Mouse (Mus musculus): ENCODE results near the gene Zfp975. TPM values are rescaled to one million over a fixed set of nuclear protein-coding genes. Genes with fewer than 3 reads are reported as not detected.

Zfp975 gene
- polyA plus RNA-seq, 1 experiment from 2014 or later, result 9.5 TPM

Other genes starting within 250 kb of the Zfp975 start
- not detected in 2 replicates for gene 4933421I07Rik, start 244.6 kb downstream of the Zfp975 start, polyA plus RNA-seq (2015; fragmentation: Nextera tagmentation; extraction: Ambion mirVana)
- gene Zfp141, start 187.0 kb downstream of the Zfp975 start, polyA plus RNA-seq (2015; fragmentation: Nextera tagmentation; extraction: Ambion mirVana), result 12.4 and 14.7 TPM in 2 replicates
- not detected in 2 replicates for gene Gm21028, start 114.2 kb downstream of the Zfp975 start, polyA plus RNA-seq (2015; fragmentation: Nextera tagmentation; extraction: Ambion mirVana)
- 1.9 and 2.3 TPM in 2 replicates for gene Zfp977, start 100.2 kb downstream of the Zfp975 start, polyA plus RNA-seq (2015; fragmentation: Nextera tagmentation; extraction: Ambion mirVana)
- 3.6 and 4.9 TPM in 2 replicates for gene Zfp976, start 50.2 kb downstream of the Zfp975 start, polyA plus RNA-seq (2015; fragmentation: Nextera tagmentation; extraction: Ambion mirVana)
- not detected in 2 replicates for gene Gm17067, start 34.3 kb upstream of the Zfp975 start, polyA plus RNA-seq (2015; fragmentation: Nextera tagmentation; extraction: Ambion mirVana)
- not detected in 2 replicates for gene Vmn2r62, start 100.8 kb upstream of the Zfp975 start, polyA plus RNA-seq (2015; fragmentation: Nextera tagmentation; extraction: Ambion mirVana)
- gene Gm2381, start 174.5 kb upstream of the Zfp975 start, polyA plus RNA-seq (2015; fragmentation: Nextera tagmentation; extraction: Ambion mirVana), result not detected in 2 replicates
- not detected in 2 replicates for gene Vmn2r63, start 241.1 kb upstream of the Zfp975 start, polyA plus RNA-seq (2015; fragmentation: Nextera tagmentation; extraction: Ambion mirVana)